Mouse (Mus musculus) intestine, embryonic 16.5 days (tissue): ENCODE data around the gene Mrpl27. TPM values are rescaled to one million over a fixed set of nuclear protein-coding genes. Genes with fewer than 3 reads are reported as not detected.
"Not testable (repeated sequence)": the region's sequence is repeated elsewhere in the genome, so short reads cannot be mapped to it uniquely, and the experiment has no call there.

Source experiments
- ATAC-seq: fragments of 200-750 bp; cut with Nextera tagmentation; 2 replicates; pipeline ENCODE4 v1.8.0; 2017; ENCODE audit warnings: moderate TSS enrichment, moderate library complexity
- H3K27ac ChIP-seq: fragments of 300-500 bp; sonication (generic); 2 replicates; pipeline ENCODE4 v1.5.1; 2014; ENCODE audit warnings: mild to moderate bottlenecking, low read length
- H3K27me3 ChIP-seq: fragments of 300-500 bp; sonication (generic); replicated peaks from 2 replicates; pipeline ENCODE4 v1.6.1; 2014; ENCODE audit warnings: low read length, control low read depth, mixed read lengths; ENCODE audit not compliant: control insufficient read depth, insufficient read depth
- H3K36me3 ChIP-seq: fragments of 300-500 bp; sonication (generic); 2 replicates; pipeline ENCODE4 v1.6.1; 2014; ENCODE audit warnings: low read length, control low read depth; ENCODE audit not compliant: control insufficient read depth, insufficient read depth
- H3K4me1 ChIP-seq: fragments of 300-500 bp; sonication (generic); 2 replicates; pipeline ENCODE4 v1.6.1; 2014; ENCODE audit warnings: low read length, control low read depth, mixed read lengths; ENCODE audit not compliant: control insufficient read depth, insufficient read depth
- H3K4me2 ChIP-seq: fragments of 300-500 bp; sonication (generic); 2 replicates; pipeline ENCODE4 v1.6.1; 2014; ENCODE audit warnings: low read depth, low read length, control low read depth
- H3K4me3 ChIP-seq: fragments of 300-500 bp; sonication (generic); 2 replicates; pipeline ENCODE4 v1.5.1; 2014; ENCODE audit warnings: mild to moderate bottlenecking, low read length
- H3K9ac ChIP-seq: fragments of 300-500 bp; sonication (generic); 2 replicates; pipeline ENCODE4 v1.6.1; 2014; ENCODE audit warnings: low read depth, low read length
- H3K9me3 ChIP-seq: fragments of 300-500 bp; sonication (generic); 2 replicates; pipeline ENCODE4 v1.6.1; 2016; ENCODE audit warnings: low read length, control low read depth; ENCODE audit not compliant: control insufficient read depth
- WGBS: fragments of 180-500 bp; shearing (Covaris S2); extraction: QIAGEN DNeasy Blood & Tissue Kit; methylation state at CpG from one replicate; pipeline ENCODE4 v1.1.7; 2014; 5-methylcytosine and 5-hydroxymethylcytosine counted together
- polyA plus RNA-seq: library from polyadenylated mRNA; unstranded; fragments of >200 nt; fragmentation: Nextera tagmentation; extraction: Ambion mirVana; gene quantifications from 2 replicates; pipeline ENCODE4 v1.2.1, GENCODE M21; 2015

Mrpl27 gene
- polyA plus RNA-seq, 1 experiment from 2014 or later, result 151 TPM

DNA sequence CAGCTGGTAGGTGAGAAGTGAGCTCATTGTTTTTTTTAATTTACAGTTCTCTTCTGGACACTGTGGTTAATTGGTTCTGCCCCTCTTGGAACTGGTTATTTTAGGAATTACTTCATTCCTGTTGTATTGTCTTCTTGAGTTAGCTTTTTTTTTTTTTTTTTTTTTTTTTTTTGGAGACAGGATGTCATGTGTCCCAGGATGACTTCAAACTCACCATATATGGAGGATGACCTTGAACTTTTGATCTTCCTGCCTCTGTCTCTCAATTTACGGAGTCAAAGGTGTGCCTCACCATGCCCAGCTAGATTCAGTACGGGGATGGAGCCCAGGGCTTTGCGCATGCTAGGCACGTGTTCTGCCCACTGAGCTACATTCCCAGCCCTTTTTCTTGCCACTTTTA, 28.1 kb downstream of the Mrpl27 start:
- peaks cover 5% of the 10 kb centered on the region for H3K4me1 ChIP-seq
- no peak overlapping the region for H3K27ac ChIP-seq
- no peak overlapping the region for H3K4me3 ChIP-seq
- H3K4me2 ChIP-seq, result no peak overlapping the region
- no peak for ATAC-seq
- H3K36me3 ChIP-seq, result no peaks in the 10 kb centered on the region
- no peaks in the 10 kb centered on the region for H3K9me3 ChIP-seq
- H3K27me3 ChIP-seq, result no peaks in the 10 kb centered on the region
- 64% methylated on average over 4 of the region's 4 CpGs for WGBS
- H3K9ac ChIP-seq, result no peak overlapping the region

DNA sequence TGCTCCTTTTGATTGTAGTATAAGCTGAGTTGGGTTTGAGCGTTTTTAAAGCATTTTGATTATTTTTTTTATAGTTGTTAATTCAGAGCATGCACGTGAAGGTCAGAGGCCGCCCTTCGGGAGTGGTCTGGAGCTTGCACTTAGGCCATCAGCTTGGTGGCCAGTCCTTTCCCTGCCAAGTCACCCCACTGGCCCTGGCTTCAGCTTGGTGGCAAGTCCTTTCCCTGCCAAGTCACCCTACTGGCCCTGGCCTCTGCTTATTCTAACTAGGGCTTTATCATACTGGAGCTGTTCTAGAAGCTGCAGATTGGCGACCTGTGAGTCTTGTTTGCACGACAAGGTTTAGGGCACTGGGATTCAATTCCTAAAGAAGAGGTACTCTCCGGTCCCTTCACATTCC, 28.9 kb downstream of the Mrpl27 start:
- no peak for ATAC-seq

DNA sequence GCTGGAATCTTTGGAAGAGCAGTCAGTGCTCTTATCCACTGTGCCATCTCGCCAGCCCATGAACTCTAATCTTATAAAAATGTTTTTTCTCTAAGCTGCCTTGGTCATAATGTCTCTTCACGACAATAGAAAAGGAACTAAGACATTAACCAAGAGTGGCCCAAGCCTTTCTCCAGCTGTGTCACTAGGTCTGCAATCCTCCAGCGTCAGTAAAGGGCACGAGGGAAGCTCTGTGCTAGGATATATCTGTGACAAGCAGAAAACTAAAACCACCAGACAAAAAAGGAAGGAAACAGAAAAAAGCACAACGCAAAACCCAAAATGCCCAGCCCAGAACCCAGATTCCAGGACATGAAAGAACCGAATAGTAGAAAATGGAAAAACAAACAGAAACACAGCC, 33.6 kb downstream of the Mrpl27 start:
- H3K27ac ChIP-seq, result no peak overlapping the region
- no peak for ATAC-seq
- no peak overlapping the region for H3K4me3 ChIP-seq
- no peak overlapping the region for H3K4me2 ChIP-seq
- H3K9me3 ChIP-seq, result no peaks in the 10 kb centered on the region
- no peaks in the 10 kb centered on the region for H3K4me1 ChIP-seq
- no peaks in the 10 kb centered on the region for H3K27me3 ChIP-seq
- H3K36me3 ChIP-seq, result no peaks in the 10 kb centered on the region
- 84% methylated on average over 6 of the region's 6 CpGs for WGBS
- H3K9ac ChIP-seq, result no peak overlapping the region

More for the DNA sequence above, 28.9 kb downstream of the Mrpl27 start:
- H3K9me3 ChIP-seq, result no peaks in the 10 kb centered on the region
- no peak overlapping the region for H3K4me2 ChIP-seq
- H3K4me1 ChIP-seq, result peaks cover 5% of the 10 kb centered on the region
- no peak overlapping the region for H3K9ac ChIP-seq
- no peaks in the 10 kb centered on the region for H3K27me3 ChIP-seq
- 80% methylated on average over 7 of the region's 7 CpGs for WGBS
- H3K36me3 ChIP-seq, result no peaks in the 10 kb centered on the region
- no peak overlapping the region for H3K4me3 ChIP-seq
- no peak overlapping the region for H3K27ac ChIP-seq

DNA sequence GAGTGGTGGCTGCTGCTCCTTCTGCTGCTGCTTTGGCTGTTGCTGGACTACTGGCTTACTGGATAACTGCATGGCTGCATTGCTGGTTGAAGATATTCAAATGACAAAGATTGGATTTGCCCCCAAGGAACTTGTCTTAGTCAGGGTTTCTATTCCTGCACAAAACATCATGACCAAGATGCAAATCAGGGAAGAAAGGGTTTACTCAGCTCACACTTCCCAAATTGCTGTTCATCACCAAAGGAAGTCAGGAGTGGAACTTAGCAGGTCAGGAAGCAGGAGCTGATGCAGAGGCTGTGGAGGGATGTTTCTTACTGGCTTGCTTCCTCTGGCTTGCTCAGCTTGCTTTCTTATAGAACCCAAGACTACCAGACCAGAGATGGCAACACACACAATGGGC, 38.9 kb downstream of the Mrpl27 start:
- not testable (repeated sequence) for H3K27me3 ChIP-seq, H3K9ac ChIP-seq, H3K9me3 ChIP-seq, H3K4me3 ChIP-seq, H3K4me1 ChIP-seq, H3K4me2 ChIP-seq, ATAC-seq, H3K36me3 ChIP-seq, H3K27ac ChIP-seq

DNA sequence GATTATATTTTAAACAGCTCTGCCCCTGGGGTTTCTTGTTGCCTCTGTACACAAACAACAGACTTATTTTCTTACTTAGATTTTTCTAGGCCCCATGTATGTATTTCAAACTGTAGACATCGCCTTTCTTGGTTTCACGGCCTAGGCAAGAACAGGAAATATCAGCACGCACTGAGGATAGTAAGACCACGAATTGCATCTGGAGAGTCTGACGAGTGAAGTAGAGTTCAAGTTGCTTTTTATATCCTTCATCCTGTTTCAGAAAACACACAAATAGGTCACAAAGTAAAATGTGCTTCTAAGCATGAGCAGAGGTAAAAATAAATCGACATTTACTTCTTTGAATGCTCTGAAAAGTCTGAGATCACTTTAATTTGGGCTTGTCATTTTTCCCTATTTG, 41.9 kb downstream of the Mrpl27 start:
- Histone ChIP-seq H3K9me3 (no peaks in the 10 kb centered on the region), H3K4me3 (no peak overlapping the region), H3K4me2 (no peak overlapping the region), H3K27ac (no peak overlapping the region), H3K9ac (no peak overlapping the region), H3K4me1 (no peaks in the 10 kb centered on the region), H3K27me3 (no peaks in the 10 kb centered on the region), H3K36me3 (no peaks in the 10 kb centered on the region)
- WGBS, result 71% methylated on average over 6 of the region's 6 CpGs
- ATAC-seq, result no peak

DNA sequence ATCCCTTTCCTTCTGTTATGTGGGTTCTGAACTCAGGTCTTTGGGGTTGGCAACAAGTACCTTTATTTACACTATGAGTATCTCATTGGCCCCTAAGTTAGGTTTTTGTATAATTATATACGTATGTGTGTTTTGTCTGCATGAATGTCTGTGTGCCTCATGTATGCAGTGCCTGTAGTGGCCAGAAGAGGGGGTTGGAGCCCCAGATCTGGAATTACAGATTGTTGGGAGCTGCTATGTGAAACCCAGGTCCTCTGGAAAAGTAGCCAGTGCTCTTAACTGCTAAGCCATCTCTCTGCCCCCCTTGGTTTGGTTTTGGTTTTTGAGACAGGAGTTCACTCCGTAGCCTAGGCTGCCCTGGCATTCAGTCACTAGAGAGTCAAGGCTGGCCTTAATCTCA, 43.6 kb downstream of the Mrpl27 start:
- Histone ChIP-seq H3K4me3 (no peak overlapping the region), H3K27me3 (no peaks in the 10 kb centered on the region), H3K36me3 (no peaks in the 10 kb centered on the region), H3K4me1 (peaks cover 11% of the 10 kb centered on the region; the same call in 1 of the 2 replicates), H3K9me3 (no peaks in the 10 kb centered on the region), H3K9ac (no peak overlapping the region), H3K27ac (no peak overlapping the region), H3K4me2 (no peak overlapping the region)
- WGBS, result 85% methylated on average over 2 of the region's 2 CpGs
- no peak for ATAC-seq

DNA sequence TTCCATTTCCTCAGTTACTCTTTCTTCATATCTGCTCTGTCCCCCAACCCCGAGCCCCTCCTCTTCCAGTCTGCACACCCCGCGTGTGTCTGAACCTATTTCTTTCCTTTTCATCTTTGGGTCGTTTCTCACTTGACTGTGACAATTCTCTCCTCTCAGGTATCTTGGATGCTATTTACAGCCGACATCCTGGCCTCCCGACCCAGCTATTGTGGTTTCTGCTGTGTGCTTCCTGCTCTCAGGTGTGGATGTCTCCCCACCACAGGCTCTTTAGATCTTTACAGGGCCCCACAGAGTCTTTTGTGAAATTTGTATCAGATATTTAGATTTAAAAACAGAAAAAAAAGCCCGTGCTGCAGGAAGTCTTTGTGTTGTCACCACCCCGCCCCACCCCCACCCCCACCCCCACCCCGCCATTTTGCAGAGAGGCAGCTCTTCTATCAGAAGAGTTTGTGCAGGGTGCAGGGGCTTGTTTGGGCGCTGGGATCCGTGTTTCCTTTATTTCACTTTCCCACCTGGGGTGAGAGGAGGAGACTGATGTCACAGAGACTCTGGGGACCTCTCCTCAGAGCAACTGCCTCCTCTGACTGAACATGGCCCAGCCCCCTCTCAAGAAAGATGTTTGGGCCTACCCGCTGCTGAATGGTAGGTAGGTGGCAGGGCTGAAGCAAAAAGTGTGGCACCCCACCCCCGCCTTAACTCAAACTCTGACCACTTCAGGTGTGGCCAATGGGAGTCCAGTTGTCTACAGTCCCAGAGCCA, 44.3 kb downstream of the Mrpl27 start:
- no peak for ATAC-seq
- no peak overlapping the region for H3K4me2 ChIP-seq
- no peaks in the 10 kb centered on the region for H3K36me3 ChIP-seq
- H3K4me1 ChIP-seq, result peaks cover 12% of the 10 kb centered on the region; the same call in 1 of the 2 replicates
- no peaks in the 10 kb centered on the region for H3K9me3 ChIP-seq
- no peaks in the 10 kb centered on the region for H3K27me3 ChIP-seq
- H3K9ac ChIP-seq, result no peak overlapping the region
- 45% methylated on average over 13 of the region's 13 CpGs for WGBS
- no peak overlapping the region for H3K27ac ChIP-seq
- H3K4me3 ChIP-seq, result no peak overlapping the region

DNA sequence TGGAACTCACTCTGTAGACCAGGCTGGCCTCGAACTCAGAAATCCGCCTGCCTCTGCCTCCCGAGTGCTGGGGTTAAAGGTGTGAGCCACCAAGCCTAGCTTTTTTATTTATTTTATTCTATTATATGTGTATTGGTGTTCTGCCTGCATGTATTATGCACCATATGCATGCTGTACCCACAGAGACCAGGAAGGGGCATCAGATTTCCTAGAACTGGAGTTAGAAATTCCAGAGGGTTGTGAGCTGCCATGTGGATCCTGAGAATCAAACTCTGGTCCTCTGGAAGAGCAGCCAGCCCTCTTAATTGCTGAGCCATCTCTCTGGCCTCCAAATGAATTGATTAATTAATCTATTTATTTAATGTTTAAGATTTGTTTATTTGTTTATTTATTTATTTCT, 45.8 kb downstream of the Mrpl27 start:
- H3K4me1 ChIP-seq, result peaks cover 12% of the 10 kb centered on the region; the same call in 1 of the 2 replicates
- H3K9ac ChIP-seq, result no peak overlapping the region
- H3K27me3 ChIP-seq, result no peaks in the 10 kb centered on the region
- no peaks in the 10 kb centered on the region for H3K36me3 ChIP-seq
- H3K27ac ChIP-seq, result no peak overlapping the region
- H3K9me3 ChIP-seq, result no peaks in the 10 kb centered on the region
- ATAC-seq, result no peak
- no peak overlapping the region for H3K4me2 ChIP-seq
- H3K4me3 ChIP-seq, result no peak overlapping the region
- WGBS, result 90% methylated on average over 3 of the region's 3 CpGs

DNA sequence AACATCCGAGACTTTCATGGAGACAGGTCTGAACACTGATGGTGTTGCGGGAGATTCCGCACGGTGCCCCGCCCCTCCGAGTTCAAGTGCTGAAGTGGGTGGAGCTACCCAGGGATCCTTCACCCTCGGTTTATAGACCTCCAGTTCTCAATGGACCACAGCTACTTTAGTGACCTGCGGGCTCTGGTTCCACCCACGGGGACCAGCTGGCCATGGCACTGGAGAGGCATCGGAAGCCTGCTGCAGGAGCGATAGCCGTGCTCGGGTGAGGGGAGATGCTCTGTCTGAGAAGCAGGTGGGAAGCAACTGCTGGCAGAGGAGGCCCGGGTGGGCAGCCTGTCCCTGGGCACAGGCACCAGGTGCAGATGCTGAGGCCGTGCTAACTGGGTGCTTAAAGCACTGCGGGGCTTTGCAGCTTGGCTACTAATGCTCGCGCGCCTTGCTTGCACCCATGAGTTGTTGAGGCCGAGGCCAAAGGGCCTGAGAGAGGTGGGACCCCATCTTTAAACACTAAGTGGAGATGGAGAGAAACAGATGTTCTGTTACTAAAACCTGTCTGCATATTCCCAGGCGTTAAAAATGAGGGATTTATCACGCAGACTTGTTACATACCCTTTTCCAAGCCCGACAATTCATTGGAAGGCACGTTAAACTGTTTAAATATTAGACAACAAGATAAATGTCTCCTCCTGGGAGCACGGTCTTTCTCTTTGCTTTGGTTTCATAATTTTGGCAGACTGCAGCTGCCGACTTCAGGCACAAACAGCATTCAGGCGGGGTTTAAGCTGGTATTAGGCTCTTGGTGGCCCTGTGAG, 48.0 kb downstream of the Mrpl27 start:
- peak overlapping the region; percentile 42 for H3K4me2 ChIP-seq
- no peaks in the 10 kb centered on the region for H3K9me3 ChIP-seq
- no peaks in the 10 kb centered on the region for H3K27me3 ChIP-seq
- no peaks in the 10 kb centered on the region for H3K36me3 ChIP-seq
- peaks cover 12% of the 10 kb centered on the region; the same call in 1 of the 2 replicates for H3K4me1 ChIP-seq
- 0 out of 2 replicates have a peak, but pooled peaks have one; percentile 21 for ATAC-seq
- H3K4me3 ChIP-seq, result peak overlapping the region; percentile 21; the same call in 1 of the 2 replicates
- WGBS, result 33% methylated on average over 27 of the region's 27 CpGs
- peak overlapping the region; percentile 24; the same call in 1 of the 2 replicates for H3K27ac ChIP-seq
- H3K9ac ChIP-seq, result peak overlapping the region; percentile 47
